Comparison of ENCODE assay signal across 8 mouse cellular contexts in genomic region chr2:167298729-167299705, GRCm38 (mm10). TPM values are rescaled to one million over a fixed set of nuclear protein-coding genes. Genes with fewer than 3 reads are reported as not detected.
DNase-seq lines count a peak whose midpoint lies in the region; ATAC-seq lines count a peak whose summit lies in the region.

No protein-coding gene starts in this region.

- no peak overlapping the region for H3K4me2 ChIP-seq in liver, embryonic 16.5 days (ENCODE audit: low read depth, low read length)
- no peak overlapping the region for H3K4me2 ChIP-seq in stomach, embryonic 16.5 days (ENCODE audit: low read depth, low read length)

- H3K36me3 ChIP-seq in liver, embryonic 16.5 days (ENCODE audit: control insufficient read depth, insufficient read depth): no peaks in the 10 kb centered on the region; the same call in 1 of the 2 replicates
- peaks cover 7% of the 10 kb centered on the region for H3K36me3 ChIP-seq in stomach, embryonic 16.5 days (ENCODE audit: control insufficient read depth, insufficient read depth, low read length)

- H3K9ac ChIP-seq in liver, embryonic 16.5 days (ENCODE audit: low read depth, low read length): no peak overlapping the region
- no peak overlapping the region; the same call in 1 of the 2 replicates for H3K9ac ChIP-seq in stomach, embryonic 16.5 days (ENCODE audit: low read length)

- peak; percentile 42 for DNase-seq in ovary, adult 18-20 months (ENCODE audit: low spot score)
- DNase-seq in ovary, postnatal 10 days (ENCODE audit: low spot score): no peak
- peak; percentile 87 for DNase-seq in cerebellum, adult 9-11 months
- peak; percentile 7 for DNase-seq in gastrocnemius, postnatal 25 days
- peak; percentile 34 to 50 for DNase-seq in kidney, postnatal 4 days

- H3K4me1 ChIP-seq in liver, embryonic 16.5 days (ENCODE audit: control insufficient read depth, low read depth, low read length): peaks cover 15% of the 10 kb centered on the region
- H3K4me1 ChIP-seq in stomach, embryonic 16.5 days (ENCODE audit: control insufficient read depth, insufficient read depth, low read length): 0 out of 2 replicates have a peak, but pooled peaks cover 8% of the 10 kb centered on the region

- H3K27me3 ChIP-seq in liver, embryonic 16.5 days (ENCODE audit: control insufficient read depth, insufficient read depth, low read depth, low read length): no peaks in the 10 kb centered on the region
- H3K27me3 ChIP-seq in stomach, embryonic 16.5 days (ENCODE audit: control insufficient read depth, insufficient read depth, low read length): no peaks in the 10 kb centered on the region

- H3K27ac ChIP-seq in liver, embryonic 16.5 days (ENCODE audit: low read length): no peak overlapping the region
- H3K27ac ChIP-seq in stomach, embryonic 16.5 days (ENCODE audit: low read length): no peak overlapping the region

- no peaks in the 10 kb centered on the region for H3K9me3 ChIP-seq in liver, embryonic 16.5 days (replicated peaks; ENCODE audit: control insufficient read depth, low read length)
- H3K9me3 ChIP-seq in stomach, embryonic 16.5 days (replicated peaks; ENCODE audit: control insufficient read depth, low read length): no peaks in the 10 kb centered on the region

- ATAC-seq in liver, embryonic 16.5 days (ENCODE audit: low read depth): peak; percentile 53
- ATAC-seq in stomach, embryonic 16.5 days (ENCODE audit: insufficient read depth, low FRiP score): peak; percentile 72
- no peak for ATAC-seq in megakaryocyte-erythroid progenitor cell, adult 5-6 weeks (replicated peaks; ENCODE audit: low FRiP score, low TSS enrichment, poor library complexity, severe bottlenecking)

- WGBS in liver, embryonic 16.5 days (ENCODE audit: insufficient replicate concordance): 66% methylated on average over 27 of the region's 27 CpGs
- WGBS in stomach, embryonic 16.5 days: 60% methylated on average over 27 of the region's 27 CpGs

- H3K4me3 ChIP-seq in liver, embryonic 16.5 days (ENCODE audit: low read depth, low read length): no peak overlapping the region
- H3K4me3 ChIP-seq in stomach, embryonic 16.5 days (replicated peaks; ENCODE audit: low read length): no peak overlapping the region

RNA-seq across cellular contexts. Expression of gene B4galt5, which starts 50.0 kb away (rescaled TPM):
- 1 to 10 TPM; 9.8 to 10.0 TPM for total RNA-seq in gastrocnemius, postnatal 25 days (2021)
- polyA plus RNA-seq in liver, embryonic 16.5 days (2015; fragmentation: Nextera tagmentation; extraction: Ambion mirVana): 1.3 and 1.5 TPM in 2 replicates
- 7.0 and 7.5 TPM in 2 replicates for polyA plus RNA-seq in stomach, embryonic 16.5 days (2015; fragmentation: Nextera tagmentation; extraction: Ambion mirVana)
- total RNA-seq in megakaryocyte-erythroid progenitor cell, adult 5-6 weeks (2014; fragmentation: Nextera tagmentation): 2.1 TPM in 1 of 2 replicates, not detected in the other
- total RNA-seq in megakaryocyte-erythroid progenitor cell, adult 5-6 weeks (2017): 0.80 and 20.1 TPM in 2 replicates

RNA-seq across cellular contexts. Expression of gene Ptgis, which starts 58.6 kb away (rescaled TPM):
- total RNA-seq in gastrocnemius, postnatal 25 days (2021): 1 to 10 TPM; 4.2 to 5.5 TPM
- 0.71 and 1.2 TPM in 2 replicates for polyA plus RNA-seq in liver, embryonic 16.5 days (2015; fragmentation: Nextera tagmentation; extraction: Ambion mirVana)
- polyA plus RNA-seq in stomach, embryonic 16.5 days (2015; fragmentation: Nextera tagmentation; extraction: Ambion mirVana): 23.5 and 24.3 TPM in 2 replicates
- not detected in 2 replicates for total RNA-seq in megakaryocyte-erythroid progenitor cell, adult 5-6 weeks (2014; fragmentation: Nextera tagmentation)
- total RNA-seq in megakaryocyte-erythroid progenitor cell, adult 5-6 weeks (2017): not detected in 2 replicates

Comparison
In these comparisons a context has a peak if more than half of its experiments do, and no peak if none do; other contexts are left out.
1. RNA of gene Ptgis, which starts 58.6 kb away (total RNA-seq): 4.2 to 5.5 TPM in gastrocnemius, postnatal 25 days; not detected in megakaryocyte-erythroid progenitor cell, adult 5-6 weeks; every median in the first group is over 4 times any median in the second.